Mouse (Mus musculus): ENCODE measurements around the gene Lrrc29. TPM values are rescaled to one million over a fixed set of nuclear protein-coding genes. Genes with fewer than 3 reads are reported as not detected.
"Not testable (repeated sequence)": the region's sequence is repeated elsewhere in the genome, so short reads cannot be mapped to it uniquely, and the experiment has no call there.

The Lrrc29 gene
- polyA plus RNA-seq, 1 experiment = 11.0 TPM

- no peaks in the 10 kb centered on the region for H3K27me3 ChIP-seq (replicated peaks; ENCODE audit: control insufficient read depth, insufficient read depth, low read length)
- DNase-seq = peak; percentile 66
Measured at GRCm38 (mm10) chr8:105295895-105296573, 30.0 kb downstream of the Lrrc29 start, which contains the start of gene Exoc3l. Gene Exoc3l, minus strand, starts transcription at chr8:105296101.

GRCm38 (mm10) chr8:105295256-105295655 is 30.8 kb downstream of the Lrrc29 start:
- WGBS = 71% methylated on average over 11 of the region's 11 CpGs

More at GRCm38 (mm10) chr8:105295895-105296573, 30.0 kb downstream of the Lrrc29 start, which contains the start of gene Exoc3l:
- TF ChIP-seq POLR2A (IDR thresholded peaks at IDR 0.05; ENCODE audit: low read depth, low read length) (no peak), CTCF (conservative IDR thresholded peaks at IDR 0.05; ENCODE audit: insufficient read depth, insufficient read length, low read depth, low read length) (no peak)
- Histone ChIP-seq H3K27ac (ENCODE audit: insufficient read depth, low read depth, low read length) (peak within 1 kb of the TSS; percentile 77), H3K4me3 (ENCODE audit: insufficient read depth, low read depth, low read length) (peak within 1 kb of the TSS; percentile 56), H3K36me3 (ENCODE audit: control insufficient read depth, insufficient read depth, low read length) (no peaks in the 10 kb centered on the region; the same call in 1 of the 2 replicates), H3K4me1 (ENCODE audit: control insufficient read depth, insufficient read depth, low read length) (peaks cover 7% of the 10 kb centered on the region; the same call in 1 of the 2 replicates)
- 52% methylated on average over 11 of the region's 11 CpGs for WGBS

GRCm38 (mm10) chr8:105294776-105295175 is 31.3 kb downstream of the Lrrc29 start:
- peaks cover 12% of the 10 kb centered on the region for H3K4me1 ChIP-seq (ENCODE audit: control insufficient read depth, insufficient read depth, low read length)
- H3K4me3 ChIP-seq (ENCODE audit: insufficient read depth, low read depth, low read length) = peak overlapping the region; percentile 56; the same call in 1 of the 2 replicates
- WGBS = 67% methylated on average over 9 of the region's 9 CpGs
- H3K36me3 ChIP-seq (ENCODE audit: control insufficient read depth, insufficient read depth, low read length) = no peaks in the 10 kb centered on the region
- TF ChIP-seq CTCF (conservative IDR thresholded peaks at IDR 0.05; ENCODE audit: insufficient read depth, insufficient read length, low read depth, low read length) = no peak
- no peak for TF ChIP-seq POLR2A (IDR thresholded peaks at IDR 0.05; ENCODE audit: low read depth, low read length)
- DNase-seq = no peak
- H3K27me3 ChIP-seq (replicated peaks; ENCODE audit: control insufficient read depth, insufficient read depth, low read length) = no peaks in the 10 kb centered on the region
- H3K27ac ChIP-seq (ENCODE audit: insufficient read depth, low read depth, low read length) = no peak overlapping the region

More at GRCm38 (mm10) chr8:105295256-105295655, 30.8 kb downstream of the Lrrc29 start:
- no peak for TF ChIP-seq CTCF (conservative IDR thresholded peaks at IDR 0.05; ENCODE audit: insufficient read depth, insufficient read length, low read depth, low read length)
- no peak for TF ChIP-seq POLR2A (IDR thresholded peaks at IDR 0.05; ENCODE audit: low read depth, low read length)
- Histone ChIP-seq H3K27me3 (replicated peaks; ENCODE audit: control insufficient read depth, insufficient read depth, low read length) (no peaks in the 10 kb centered on the region), H3K4me1 (ENCODE audit: control insufficient read depth, insufficient read depth, low read length) (peaks cover 7% of the 10 kb centered on the region), H3K4me3 (ENCODE audit: insufficient read depth, low read depth, low read length) (peak overlapping the region; percentile 56), H3K27ac (ENCODE audit: insufficient read depth, low read depth, low read length) (peak overlapping the region; percentile 63), H3K36me3 (ENCODE audit: control insufficient read depth, insufficient read depth, low read length) (no peaks in the 10 kb centered on the region; the same call in 1 of the 2 replicates)
- no peak for DNase-seq

GRCm38 (mm10) chr8:105293405-105293804 is 32.7 kb downstream of the Lrrc29 start:
- no peak overlapping the region for H3K27ac ChIP-seq (ENCODE audit: insufficient read depth, low read depth, low read length)
- no peaks in the 10 kb centered on the region for H3K36me3 ChIP-seq (ENCODE audit: control insufficient read depth, insufficient read depth, low read length)
- H3K4me3 ChIP-seq (ENCODE audit: insufficient read depth, low read depth, low read length) = no peak overlapping the region
- 77% methylated on average over 19 of the region's 19 CpGs for WGBS
- TF ChIP-seq POLR2A (IDR thresholded peaks at IDR 0.05; ENCODE audit: low read depth, low read length) = no peak
- no peak for TF ChIP-seq CTCF (conservative IDR thresholded peaks at IDR 0.05; ENCODE audit: insufficient read depth, insufficient read length, low read depth, low read length)
- H3K27me3 ChIP-seq (replicated peaks; ENCODE audit: control insufficient read depth, insufficient read depth, low read length) = no peaks in the 10 kb centered on the region
- peaks cover 9% of the 10 kb centered on the region for H3K4me1 ChIP-seq (ENCODE audit: control insufficient read depth, insufficient read depth, low read length)
- no peak for DNase-seq

GRCm38 (mm10) chr8:105292471-105292870 is 33.6 kb downstream of the Lrrc29 start:
- no peaks in the 10 kb centered on the region for H3K36me3 ChIP-seq (ENCODE audit: control insufficient read depth, insufficient read depth, low read length)
- no peak overlapping the region for H3K27ac ChIP-seq (ENCODE audit: insufficient read depth, low read depth, low read length)
- TF ChIP-seq POLR2A (IDR thresholded peaks at IDR 0.05; ENCODE audit: low read depth, low read length) = no peak
- TF ChIP-seq CTCF (conservative IDR thresholded peaks at IDR 0.05; ENCODE audit: insufficient read depth, insufficient read length, low read depth, low read length) = no peak
- DNase-seq = no peak
- no peaks in the 10 kb centered on the region for H3K27me3 ChIP-seq (replicated peaks; ENCODE audit: control insufficient read depth, insufficient read depth, low read length)
- no peak overlapping the region for H3K4me3 ChIP-seq (ENCODE audit: insufficient read depth, low read depth, low read length)
- H3K4me1 ChIP-seq (ENCODE audit: control insufficient read depth, insufficient read depth, low read length) = peaks cover 9% of the 10 kb centered on the region
- 62% methylated on average over 7 of the region's 7 CpGs for WGBS

- not testable (repeated sequence) for DNase-seq; H3K36me3 ChIP-seq (ENCODE audit: control insufficient read depth, insufficient read depth, low read length); H3K27ac ChIP-seq (ENCODE audit: insufficient read depth, low read depth, low read length); H3K4me3 ChIP-seq (ENCODE audit: insufficient read depth, low read depth, low read length); H3K27me3 ChIP-seq (replicated peaks; ENCODE audit: control insufficient read depth, insufficient read depth, low read length); H3K4me1 ChIP-seq (ENCODE audit: control insufficient read depth, insufficient read depth, low read length)
- WGBS = 57% methylated on average over 3 of the region's 3 CpGs
Measured at GRCm38 (mm10) chr8:105291802-105292201, 34.3 kb downstream of the Lrrc29 start.

- H3K27me3 ChIP-seq (replicated peaks; ENCODE audit: control insufficient read depth, insufficient read depth, low read length); DNase-seq: not testable (repeated sequence)
- 78% methylated on average over 8 of the region's 8 CpGs for WGBS
Measured at GRCm38 (mm10) chr8:105291364-105291763, 34.7 kb downstream of the Lrrc29 start.

More at GRCm38 (mm10) chr8:105291364-105291763, 34.7 kb downstream of the Lrrc29 start:
- not testable (repeated sequence) for H3K4me1 ChIP-seq (ENCODE audit: control insufficient read depth, insufficient read depth, low read length); H3K4me3 ChIP-seq (ENCODE audit: insufficient read depth, low read depth, low read length); H3K27ac ChIP-seq (ENCODE audit: insufficient read depth, low read depth, low read length); H3K36me3 ChIP-seq (ENCODE audit: control insufficient read depth, insufficient read depth, low read length)
